Mouse (Mus musculus): ENCODE data around the gene D17Wsu92e.
"Not testable (repeated sequence)": the region's sequence is repeated elsewhere in the genome, so short reads cannot be mapped to it uniquely, and the experiment has no call there.

Gene D17Wsu92e

GRCm38 (mm10) chr17:27820568-27821406, at the start of gene D17Wsu92e:
Gene D17Wsu92e (minus strand): TSS chr17:27820648.
- peak; percentile 98 for DNase-seq (ENCODE audit: low spot score)

- DNase-seq (ENCODE audit: low spot score), result no peak
Measured at GRCm38 (mm10) chr17:27866737-27867136, 46.3 kb upstream of the D17Wsu92e start.

- no peak for DNase-seq (ENCODE audit: low spot score)
Measured at GRCm38 (mm10) chr17:27865461-27865860, 45.0 kb upstream of the D17Wsu92e start.

- no peak for DNase-seq (ENCODE audit: low spot score)
Measured at GRCm38 (mm10) chr17:27859131-27859530, 38.7 kb upstream of the D17Wsu92e start.

GRCm38 (mm10) chr17:27857649-27858475, 37.4 kb upstream of the D17Wsu92e start:
- no peak for DNase-seq (ENCODE audit: low spot score)

- peak; percentile 57 for DNase-seq (ENCODE audit: low spot score)
Measured at GRCm38 (mm10) chr17:27856798-27857648, 36.6 kb upstream of the D17Wsu92e start.

GRCm38 (mm10) chr17:27856265-27856797, 35.9 kb upstream of the D17Wsu92e start, which contains the start of gene Uhrf1bp1:
Gene Uhrf1bp1 (plus strand): TSS chr17:27856441.
- peak; percentile 86 for DNase-seq (ENCODE audit: low spot score)

GRCm38 (mm10) chr17:27851076-27851475, 30.6 kb upstream of the D17Wsu92e start:
- no peak for DNase-seq (ENCODE audit: low spot score)

GRCm38 (mm10) chr17:27848351-27848750, 27.9 kb upstream of the D17Wsu92e start:
- DNase-seq (ENCODE audit: low spot score), result no peak

GRCm38 (mm10) chr17:27839469-27840252, 19.2 kb upstream of the D17Wsu92e start:
- peak; percentile 96 for DNase-seq (ENCODE audit: low spot score)

GRCm38 (mm10) chr17:27837850-27838249, 17.4 kb upstream of the D17Wsu92e start, which contains the start of gene Snrpc:
Gene Snrpc (plus strand): TSS chr17:27838150.
- not testable (repeated sequence) for DNase-seq (ENCODE audit: low spot score)

- no peak for DNase-seq (ENCODE audit: low spot score)
Measured at GRCm38 (mm10) chr17:27830411-27830810, 10.0 kb upstream of the D17Wsu92e start.

- no peak for DNase-seq (ENCODE audit: low spot score)
Measured at GRCm38 (mm10) chr17:27827511-27827910, 7.1 kb upstream of the D17Wsu92e start.

GRCm38 (mm10) chr17:27826908-27827383, 6.5 kb upstream of the D17Wsu92e start:
- peak; percentile 41 for DNase-seq (ENCODE audit: low spot score)

GRCm38 (mm10) chr17:27825984-27826905, 5.8 kb upstream of the D17Wsu92e start:
- peak; percentile 76 for DNase-seq (ENCODE audit: low spot score)

GRCm38 (mm10) chr17:27825539-27825938, 5.1 kb upstream of the D17Wsu92e start:
- DNase-seq (ENCODE audit: low spot score), result no peak

- no peak for DNase-seq (ENCODE audit: low spot score)
Measured at GRCm38 (mm10) chr17:27824941-27825340, 4.5 kb upstream of the D17Wsu92e start.

- no peak for DNase-seq (ENCODE audit: low spot score)
Measured at GRCm38 (mm10) chr17:27823142-27823905, 2.9 kb upstream of the D17Wsu92e start.

Data from testis, postnatal 14 days (tissue).